Mouse (Mus musculus): ENCODE measurements at regions not wholly inside any gene's neighbourhood (a gene's known extent, or its start where the extent isn't known, plus 50 kb on each side); places are given as distances from the start of the nearest gene placed in this dataset.
A peak's percentile ranks its signal among the peaks of the same experiment; 100 is the strongest.

GRCm38 (mm10) chr5:52920251-52920650 lies 86.4 kb downstream of the Anapc4 start:
- no peak for DNase-seq (ENCODE audit: extremely low spot score in 1 of 2, low spot score in 1 of 2)

DNA sequence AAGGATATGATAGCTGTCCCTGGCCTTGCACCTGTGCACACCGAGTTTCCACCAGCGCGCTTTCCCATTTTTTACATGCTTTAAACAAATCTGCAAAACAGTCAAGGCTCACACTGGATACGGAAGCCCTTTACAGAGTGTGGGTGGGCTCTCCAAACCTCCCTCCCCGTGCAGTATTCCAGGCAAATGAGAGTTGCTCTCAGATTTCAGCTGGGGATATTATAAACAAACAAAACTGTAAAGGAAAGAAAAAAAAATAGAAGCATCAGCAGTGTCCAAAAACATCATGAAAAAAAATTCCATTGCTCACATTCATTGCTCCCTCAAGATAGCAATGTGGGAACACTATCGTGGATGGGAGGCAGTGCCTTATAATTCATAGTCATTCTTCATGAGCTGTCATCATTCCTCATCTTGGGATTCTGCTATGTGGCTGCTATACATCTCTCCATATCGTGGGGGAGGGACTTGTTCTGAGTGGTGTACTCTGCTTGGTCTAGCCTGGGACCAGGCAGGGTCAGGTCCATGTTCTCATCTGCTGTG lies 87.0 kb downstream of the Anapc4 start:
- no peak for DNase-seq (ENCODE audit: extremely low spot score in 1 of 2, low spot score in 1 of 2)

DNA sequence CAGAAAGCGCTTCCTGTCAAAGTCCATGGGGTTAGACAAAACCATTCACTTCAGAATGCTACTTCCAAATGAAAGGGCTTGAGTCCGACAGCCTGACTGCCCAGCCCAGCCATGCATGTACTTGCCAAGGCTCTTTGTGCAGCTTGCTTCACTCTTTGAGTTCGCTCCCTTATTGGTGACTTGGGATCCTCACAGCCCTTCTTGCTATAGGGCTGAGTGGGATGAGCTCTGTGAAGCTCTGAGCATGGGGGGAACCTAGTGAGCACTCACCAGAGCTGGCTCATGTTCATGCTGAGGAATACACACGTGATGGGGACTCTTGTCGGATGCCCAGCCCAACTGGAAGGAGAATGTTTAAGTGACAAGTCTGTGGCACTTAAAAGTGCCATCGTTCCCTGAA lies 91.2 kb downstream of the Anapc4 start:
- no peak for DNase-seq (ENCODE audit: extremely low spot score in 1 of 2, low spot score in 1 of 2)

- DNase-seq (ENCODE audit: extremely low spot score in 1 of 2, low spot score in 1 of 2): no peak
Observed at GRCm38 (mm10) chr5:52929690-52930089, 95.9 kb downstream of the Anapc4 start.

DNA sequence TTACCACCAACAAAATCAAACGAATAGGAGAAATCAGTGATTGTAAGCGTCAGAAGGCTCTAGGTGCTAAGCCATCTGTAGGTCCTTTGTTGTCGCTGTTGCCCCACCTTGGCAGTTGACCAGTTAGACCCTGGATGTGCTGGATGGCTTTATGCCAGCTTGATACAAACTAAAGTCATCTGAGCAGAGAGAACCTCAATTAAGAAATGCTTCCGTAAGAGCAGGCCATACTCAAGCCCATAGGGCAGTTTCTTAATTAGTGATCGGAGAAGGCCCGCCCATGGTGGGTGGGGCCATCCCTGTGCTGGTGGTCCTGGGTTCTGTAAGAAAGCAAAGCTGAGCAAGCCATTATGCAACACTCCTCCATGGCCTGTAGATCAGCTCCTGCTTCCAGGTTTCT lies 99.5 kb downstream of the Anapc4 start:
- no peak for DNase-seq (ENCODE audit: extremely low spot score in 1 of 2, low spot score in 1 of 2)

DNA sequence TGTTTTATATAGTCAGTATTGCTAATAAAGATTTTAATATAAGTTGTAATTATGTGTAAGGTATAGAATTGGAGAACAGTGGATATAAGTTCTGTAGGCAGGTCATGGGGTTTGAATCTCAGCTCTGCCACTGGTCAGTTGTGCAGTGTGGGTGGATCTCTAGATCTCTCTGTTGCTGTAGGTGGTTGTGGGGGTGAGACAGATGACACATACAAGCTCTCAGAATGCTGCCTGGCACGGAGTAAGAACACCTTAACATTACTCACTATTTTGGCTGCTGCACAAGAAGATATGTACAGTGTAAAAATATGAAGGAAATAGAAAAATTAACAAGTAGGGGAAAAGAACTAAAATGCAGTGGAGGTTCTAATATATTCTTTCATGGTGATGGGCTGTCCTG lies 100.3 kb upstream of the Slc34a2 start:
- peak; percentile 30 to 66 for DNase-seq (ENCODE audit: extremely low spot score in 1 of 2, low spot score in 1 of 2)

- no peak for DNase-seq (ENCODE audit: extremely low spot score in 1 of 2, low spot score in 1 of 2)
Observed at GRCm38 (mm10) chr5:52939994-52940393, 97.9 kb upstream of the Slc34a2 start.

- no peak for DNase-seq (ENCODE audit: extremely low spot score in 1 of 2, low spot score in 1 of 2)
Observed at GRCm38 (mm10) chr5:52940645-52941044, 97.2 kb upstream of the Slc34a2 start.

GRCm38 (mm10) chr5:52953875-52954274 lies 84.0 kb upstream of the Slc34a2 start:
- peak in 1 of 2 experiments; percentile 12 for DNase-seq (ENCODE audit: extremely low spot score in 1 of 2, low spot score in 1 of 2)

- peak; percentile 42 to 72 for DNase-seq (ENCODE audit: extremely low spot score in 1 of 2, low spot score in 1 of 2)
Observed at GRCm38 (mm10) chr5:52954713-52955112, 83.2 kb upstream of the Slc34a2 start.

- DNase-seq (ENCODE audit: extremely low spot score in 1 of 2, low spot score in 1 of 2): no peak
Observed at GRCm38 (mm10) chr5:52964209-52964608, 73.7 kb upstream of the Slc34a2 start.

DNA sequence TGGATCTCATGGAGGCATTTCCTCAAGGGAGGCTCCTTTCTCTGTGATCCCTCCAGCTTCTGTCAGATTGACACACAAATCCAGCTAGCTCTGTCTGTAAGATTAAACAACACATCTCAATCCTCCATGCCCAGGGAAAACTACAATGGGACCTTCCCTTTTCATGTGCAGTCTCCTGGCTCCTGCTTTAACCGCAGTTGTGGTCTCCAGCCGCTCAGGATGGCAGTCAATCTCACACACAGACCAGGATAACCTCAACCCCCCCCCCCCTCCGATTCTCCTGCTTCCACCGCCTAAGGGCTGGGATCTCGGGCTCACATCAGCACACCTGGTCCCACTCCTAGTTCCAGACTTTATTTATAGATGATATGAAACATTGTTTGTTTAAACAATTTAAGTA lies 66.1 kb upstream of the Slc34a2 start:
- DNase-seq (ENCODE audit: extremely low spot score in 1 of 2, low spot score in 1 of 2): no peak

GRCm38 (mm10) chr5:52973003-52973402 lies 64.9 kb upstream of the Slc34a2 start:
- DNase-seq (ENCODE audit: extremely low spot score in 1 of 2, low spot score in 1 of 2): no peak

- DNase-seq (ENCODE audit: extremely low spot score in 1 of 2, low spot score in 1 of 2): no peak
Observed at GRCm38 (mm10) chr5:52975557-52976088, 62.3 kb upstream of the Slc34a2 start.

GRCm38 (mm10) chr5:52977826-52978687 lies 59.8 kb upstream of the Slc34a2 start:
- DNase-seq (ENCODE audit: extremely low spot score in 1 of 2, low spot score in 1 of 2): no peak

DNA sequence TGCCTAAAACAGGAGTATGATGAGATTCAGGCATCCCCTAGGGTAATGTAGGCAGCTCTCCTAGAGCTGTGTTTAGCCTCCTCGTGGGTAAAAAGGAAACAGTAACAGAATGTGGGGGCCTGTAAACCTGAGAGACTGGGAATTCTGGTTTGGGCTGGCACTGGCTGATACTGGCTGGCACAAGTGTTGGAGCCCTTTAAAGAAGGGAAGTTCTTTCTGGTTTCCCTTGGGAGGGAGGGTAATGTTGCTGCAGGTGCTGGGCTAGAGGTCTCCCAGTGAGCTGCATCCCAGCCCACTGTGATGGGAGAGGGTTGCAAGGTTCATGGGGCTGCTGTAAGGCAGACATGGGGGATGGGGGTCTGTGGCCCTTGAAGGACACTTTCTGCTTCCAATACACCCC lies 58.4 kb upstream of the Slc34a2 start:
- no peak for DNase-seq (ENCODE audit: extremely low spot score in 1 of 2, low spot score in 1 of 2)

- peak in 1 of 2 experiments; percentile 21 for DNase-seq (ENCODE audit: extremely low spot score in 1 of 2, low spot score in 1 of 2)
Observed at GRCm38 (mm10) chr5:52982056-52982455, 55.8 kb upstream of the Slc34a2 start.

- no peak for DNase-seq (ENCODE audit: extremely low spot score in 1 of 2, low spot score in 1 of 2)
Observed at GRCm38 (mm10) chr5:52982741-52983140, 55.1 kb upstream of the Slc34a2 start.

Measured in frontal cortex, adult 2 months (tissue).